Mouse (Mus musculus) ZHBTc4 (cell line): ENCODE data around the gene Cyth3.

ENCODE experiments used
- DNase-seq: peaks from one replicate; pipeline ENCODE4 v3.0.0-alpha.2; 2011; ENCODE audit warnings: low read depth, low spot score

Gene Cyth3

DNA sequence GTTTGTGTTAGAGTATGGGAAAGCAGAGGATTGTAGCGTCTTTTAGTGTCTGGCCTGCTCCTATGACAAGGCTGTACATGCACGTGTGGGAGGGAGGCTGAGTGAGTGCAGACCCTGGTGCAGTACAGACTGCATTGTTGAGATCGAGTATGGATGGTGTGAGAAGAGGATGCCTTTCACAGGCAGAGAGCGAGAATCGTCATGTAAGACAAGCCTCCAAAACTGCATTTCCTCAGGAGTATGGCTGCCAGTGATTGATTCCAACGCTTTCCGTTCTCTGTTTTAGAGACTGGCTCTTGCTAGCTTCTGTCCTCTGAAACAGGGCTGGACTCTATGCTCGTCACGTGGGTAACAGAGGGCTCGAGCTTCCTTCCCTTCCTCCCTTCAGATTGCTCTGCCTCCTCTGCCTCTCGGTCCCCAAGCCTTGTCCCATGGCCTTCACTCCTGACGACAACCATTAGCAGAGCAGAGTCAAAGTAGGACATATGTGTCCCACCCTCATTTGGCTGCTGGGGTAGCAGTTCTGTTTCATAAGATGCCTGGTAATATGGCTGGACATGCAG, 12.4 kb downstream of the Cyth3 start:
- no peak for DNase-seq

DNA sequence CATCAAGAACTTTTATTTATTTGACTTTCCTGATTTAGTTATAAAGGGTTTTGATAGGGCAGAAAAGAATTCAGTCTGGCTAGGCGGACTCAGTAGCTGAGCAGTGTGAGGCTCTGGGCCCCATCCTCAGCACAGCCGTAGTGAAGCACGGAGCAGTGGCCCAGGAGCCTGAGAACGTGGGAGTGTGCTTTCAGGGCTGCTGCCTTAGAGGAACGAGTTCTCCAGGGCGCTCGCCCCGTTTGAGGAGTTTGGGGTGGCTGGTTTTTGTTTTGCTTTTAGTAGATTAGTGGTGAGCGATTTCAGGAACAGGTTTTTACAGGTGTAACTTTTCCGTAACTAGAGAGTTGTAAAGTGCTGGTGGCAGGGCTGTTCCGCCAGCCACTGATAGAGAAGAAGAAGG, 13.1 kb downstream of the Cyth3 start:
- no peak for DNase-seq

DNA sequence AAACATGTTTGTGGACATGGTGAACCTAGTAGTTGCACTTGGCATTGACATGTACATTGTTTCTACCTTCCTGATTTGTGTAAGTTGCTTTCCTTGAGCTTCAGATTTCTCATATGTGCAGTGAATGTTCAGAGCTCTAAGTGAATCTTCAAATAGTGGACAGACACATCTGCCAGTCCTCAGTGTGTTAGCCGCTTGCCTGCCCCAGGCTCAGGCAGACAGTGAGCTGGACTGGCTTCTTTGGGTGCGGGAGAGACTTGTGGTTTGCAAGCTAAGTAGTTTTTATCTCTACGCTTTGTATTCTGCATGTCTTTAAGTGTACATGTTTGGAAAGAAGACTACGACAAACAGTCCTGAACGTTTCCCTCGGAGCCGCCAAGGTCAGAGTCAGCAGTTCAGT, 13.9 kb downstream of the Cyth3 start:
- no peak for DNase-seq

DNA sequence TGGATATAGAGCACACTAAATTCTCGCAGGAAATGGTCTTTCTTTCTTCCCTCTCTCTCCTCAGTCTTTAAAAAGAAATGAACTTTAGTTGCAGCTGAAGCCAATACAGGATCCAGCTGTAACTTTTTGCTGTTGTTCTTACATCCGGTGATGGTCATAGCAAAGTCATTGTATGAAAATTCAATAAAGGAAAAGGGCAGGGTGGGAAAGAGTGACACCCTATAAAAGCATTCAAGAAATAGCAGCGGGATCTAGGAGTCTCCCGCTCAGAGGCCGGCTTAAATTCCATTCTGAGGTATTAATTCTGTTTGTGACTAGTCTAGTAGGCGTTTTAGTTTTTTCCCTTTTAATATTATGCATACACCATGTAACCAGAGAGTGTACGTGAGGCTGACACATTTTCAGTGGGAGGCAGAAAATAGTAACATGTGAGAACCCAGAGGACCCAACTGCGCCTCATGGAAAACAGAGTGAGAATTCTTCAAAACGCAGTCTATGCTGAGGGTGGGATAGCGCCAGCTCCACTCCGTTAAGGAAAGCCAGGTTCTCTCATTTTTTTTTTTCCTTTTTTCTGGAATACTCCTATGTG, 15.7 kb downstream of the Cyth3 start:
- no peak for DNase-seq

DNA sequence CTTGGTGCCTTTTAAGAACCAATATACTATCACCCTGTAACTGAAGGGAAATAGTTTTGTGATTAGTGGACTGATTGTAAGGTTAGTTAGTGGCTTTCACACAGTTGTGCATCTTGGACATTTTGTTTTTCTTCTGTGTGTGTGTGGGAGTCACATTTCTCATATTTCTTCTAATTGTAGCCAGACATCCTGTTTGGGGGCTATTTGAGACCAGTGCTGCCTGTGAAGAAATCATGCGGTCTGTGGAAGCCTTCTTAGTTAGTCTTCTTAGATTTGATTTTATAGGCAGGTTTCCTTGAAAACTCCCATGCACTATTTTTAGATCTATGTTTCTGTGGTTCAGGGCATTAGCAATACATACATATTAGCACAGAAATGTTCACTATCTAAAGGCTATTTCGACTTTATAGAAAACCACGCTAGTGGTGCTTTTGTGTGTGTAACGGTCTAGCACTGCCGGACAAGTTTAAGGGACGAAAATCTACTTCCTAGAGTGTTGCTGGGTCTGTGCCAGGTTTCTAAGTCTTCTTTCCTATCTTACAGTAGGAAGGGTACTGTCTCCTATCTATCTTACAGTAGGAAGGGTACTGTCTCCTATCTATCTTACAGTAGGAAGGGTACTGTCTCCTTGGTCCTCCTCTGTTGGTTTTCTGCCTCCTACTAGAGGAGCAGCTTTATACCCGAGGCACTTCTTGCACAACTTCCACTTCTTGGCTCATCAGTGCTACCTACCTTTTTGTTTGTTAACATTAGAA, 16.4 kb downstream of the Cyth3 start:
- no peak for DNase-seq

DNA sequence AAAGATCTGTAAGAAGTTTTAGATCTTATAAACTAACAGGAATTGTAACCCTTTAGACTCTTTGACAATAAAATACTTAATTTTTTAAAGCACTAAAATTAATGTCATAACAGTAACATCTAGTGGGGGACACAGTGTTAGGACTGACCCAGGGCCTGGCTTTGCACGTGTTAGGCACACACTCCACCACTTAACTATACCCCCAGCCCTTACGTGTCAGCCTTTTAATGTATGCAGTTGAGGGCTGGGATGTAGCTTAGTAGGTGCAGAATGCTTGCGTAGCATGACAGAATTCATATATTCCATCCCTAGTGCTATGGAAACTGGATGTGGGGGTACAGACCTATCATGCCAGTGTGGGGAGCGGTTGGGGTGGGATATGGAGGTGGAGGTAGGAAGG, 17.1 kb downstream of the Cyth3 start:
- DNase-seq = no peak

DNA sequence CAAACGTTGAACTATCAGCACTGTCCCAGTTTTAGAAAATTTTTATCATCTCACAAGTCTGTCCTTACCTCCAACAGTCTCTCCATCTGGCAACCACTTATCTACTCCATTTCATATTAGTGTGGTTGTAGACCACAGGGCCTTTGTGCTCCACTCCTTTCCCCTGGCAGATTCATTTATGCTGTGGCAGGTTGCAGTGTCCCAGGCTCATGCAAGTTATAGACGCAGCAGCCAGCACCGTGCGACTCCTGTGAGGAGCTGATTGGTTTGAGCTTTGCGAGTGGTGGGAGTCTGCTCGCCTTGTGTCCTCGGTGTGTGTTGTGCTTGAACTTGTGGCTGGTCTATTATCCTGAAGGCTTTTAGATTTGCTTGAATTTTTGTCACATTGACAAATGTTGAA, 17.6 kb downstream of the Cyth3 start:
- DNase-seq = no peak

DNA sequence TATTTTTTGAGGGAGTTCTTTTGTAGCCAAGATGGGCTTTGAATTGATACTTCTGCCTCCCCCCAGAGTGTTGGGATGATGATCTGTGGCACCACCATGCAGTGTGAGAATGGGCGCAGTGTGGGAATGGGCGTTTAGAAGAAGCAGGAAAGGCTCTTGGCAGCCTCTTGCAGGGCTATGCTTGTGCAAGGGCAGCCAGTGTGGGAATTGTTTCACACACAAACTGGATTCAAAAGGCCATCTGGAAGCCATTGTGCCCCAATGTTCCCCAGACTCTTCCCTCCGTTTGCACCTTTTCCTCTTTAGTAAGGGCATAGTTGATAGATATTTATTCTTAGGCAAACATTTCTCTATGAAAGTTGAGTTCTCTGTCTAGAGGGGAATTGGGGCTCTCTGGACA, 19.3 kb downstream of the Cyth3 start:
- DNase-seq = no peak

DNA sequence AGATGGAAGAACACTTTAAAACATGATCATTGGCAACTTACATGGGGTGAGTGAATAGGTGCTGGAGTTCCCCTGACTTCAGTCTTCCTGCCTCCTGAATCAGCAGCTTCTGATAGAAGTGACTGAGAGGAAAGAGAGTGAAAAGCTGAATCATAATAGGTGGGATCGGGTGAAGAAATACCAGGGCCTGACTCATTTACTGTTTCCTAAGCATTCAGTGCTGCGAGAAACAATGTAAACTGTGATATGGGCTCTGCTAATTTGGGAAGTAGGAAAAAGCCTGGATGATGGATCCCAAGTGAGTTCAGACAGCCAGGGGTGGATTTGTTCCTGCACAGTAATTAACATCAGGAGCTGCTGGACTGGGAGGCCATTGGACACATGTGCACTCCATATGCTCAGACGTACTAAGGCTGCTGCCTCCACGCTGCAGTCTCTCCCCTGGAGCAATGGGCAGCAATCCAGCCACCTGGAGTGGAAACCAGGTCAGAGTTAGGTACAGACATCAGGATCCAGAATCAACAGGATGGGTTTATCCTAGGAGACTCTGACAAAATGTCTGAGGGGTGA, 20.1 kb downstream of the Cyth3 start:
- DNase-seq = no peak

DNA sequence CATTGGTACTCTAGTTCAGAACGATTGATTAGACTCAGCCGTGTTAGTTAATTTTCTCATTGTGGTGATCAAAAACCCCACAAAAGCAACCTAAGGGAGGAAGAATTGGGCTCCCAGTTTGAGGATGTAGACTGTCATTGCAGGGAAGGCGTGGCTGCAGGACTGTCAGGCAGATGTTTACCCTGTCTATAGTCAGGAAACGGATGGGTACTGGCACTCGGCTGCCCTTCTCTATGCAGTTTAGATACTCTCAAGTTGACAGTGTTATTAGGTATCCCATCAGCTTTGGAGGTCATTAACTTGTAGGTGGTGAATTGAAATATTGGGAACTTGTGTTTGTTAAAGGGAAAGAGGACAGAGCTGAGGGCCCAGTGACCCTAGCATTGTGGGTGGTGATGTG, 23.7 kb downstream of the Cyth3 start:
- no peak for DNase-seq

DNA sequence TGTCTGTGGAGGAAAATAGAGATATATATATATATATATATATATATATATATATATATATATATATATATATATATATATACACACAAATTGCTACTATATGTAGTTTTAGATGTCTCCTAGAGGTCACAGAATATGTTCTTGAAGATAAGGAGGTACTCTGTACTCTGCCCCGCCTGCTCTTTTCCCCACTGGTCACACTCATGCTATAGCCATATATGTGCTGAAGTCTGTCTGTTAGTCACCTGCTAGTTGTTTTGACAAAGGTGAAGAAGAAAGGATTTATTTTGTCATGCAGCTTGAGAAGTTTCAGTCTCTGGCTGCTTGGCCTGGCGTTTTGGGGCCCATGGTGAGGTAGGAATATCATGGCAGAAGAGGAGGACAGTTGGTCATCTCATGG, 25.2 kb downstream of the Cyth3 start:
- DNase-seq = no peak

DNA sequence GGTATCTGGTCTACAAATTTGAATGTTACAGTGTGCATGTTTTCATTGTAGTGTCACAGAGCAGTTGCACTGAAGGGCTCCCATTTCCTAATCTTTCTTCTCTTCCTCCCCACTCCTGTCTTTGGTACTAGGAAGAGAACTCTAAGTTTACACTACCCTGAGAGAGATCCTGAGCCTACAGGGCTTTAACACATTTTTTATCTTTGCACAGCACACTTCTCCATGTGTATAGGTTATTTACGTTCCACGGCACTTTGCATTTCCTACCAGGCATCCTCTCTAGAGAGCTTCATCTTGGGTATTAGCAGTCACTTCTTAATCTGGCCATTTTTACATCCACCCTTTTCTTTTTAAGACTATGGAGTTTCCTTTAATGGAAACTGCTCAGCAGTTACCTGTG, 25.8 kb downstream of the Cyth3 start:
- DNase-seq = no peak

DNA sequence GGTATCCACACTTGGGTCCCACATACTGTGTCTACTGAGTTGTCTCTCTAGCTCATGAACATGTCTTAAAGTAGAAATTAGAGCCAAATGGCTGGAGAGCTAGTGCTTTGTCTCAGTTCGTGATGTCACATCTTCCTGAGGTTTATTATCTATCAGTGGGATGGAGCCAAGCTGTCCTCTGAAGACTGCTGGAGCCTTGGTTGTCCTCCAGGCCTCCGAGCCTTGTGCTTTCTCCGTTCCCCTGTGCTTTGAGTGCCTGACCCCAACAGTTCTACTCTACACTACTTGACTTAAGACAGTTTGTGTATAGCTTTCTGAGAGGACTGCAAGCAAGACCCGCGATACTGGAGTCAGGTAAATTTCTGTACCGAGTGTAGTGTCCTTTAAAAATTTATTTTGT, 26.9 kb downstream of the Cyth3 start:
- no peak for DNase-seq

DNA sequence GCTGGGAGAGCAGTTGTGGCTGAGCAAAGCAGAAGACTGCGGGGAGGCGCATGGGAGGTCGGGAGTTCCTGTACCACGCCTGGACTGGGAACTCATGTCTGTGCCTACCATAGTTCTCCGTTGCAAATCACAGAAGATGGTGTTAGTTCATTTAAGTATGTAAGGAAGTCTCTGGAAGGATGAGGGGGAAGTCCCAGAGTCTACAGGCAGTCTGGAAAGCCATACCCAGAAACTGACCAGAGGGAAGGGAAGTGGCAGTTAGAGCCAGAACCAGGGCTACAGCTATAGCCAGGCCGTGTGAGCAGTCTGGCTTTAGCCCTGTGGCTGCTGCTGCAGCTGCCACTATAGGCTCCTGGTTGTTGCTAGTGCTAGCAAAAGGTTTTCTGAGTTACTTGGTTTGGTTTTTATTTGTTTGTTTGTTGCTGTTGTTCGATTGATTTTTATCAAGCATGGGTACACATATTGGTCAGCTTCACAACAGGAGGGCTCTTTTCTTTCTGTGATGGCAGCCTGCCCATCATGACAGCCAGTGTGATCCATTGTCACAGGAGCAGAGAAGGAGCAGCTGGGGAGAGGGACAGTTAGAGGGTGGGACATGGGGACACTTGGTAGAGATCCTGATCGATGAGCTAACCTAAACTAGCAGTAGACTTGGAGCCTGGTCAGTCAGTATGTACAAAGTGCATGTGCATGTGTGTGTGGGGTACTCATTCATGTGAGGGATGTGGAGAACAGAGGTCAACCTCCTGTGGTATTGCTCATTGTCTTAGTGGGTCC, 29.8 kb downstream of the Cyth3 start:
- DNase-seq = no peak

DNA sequence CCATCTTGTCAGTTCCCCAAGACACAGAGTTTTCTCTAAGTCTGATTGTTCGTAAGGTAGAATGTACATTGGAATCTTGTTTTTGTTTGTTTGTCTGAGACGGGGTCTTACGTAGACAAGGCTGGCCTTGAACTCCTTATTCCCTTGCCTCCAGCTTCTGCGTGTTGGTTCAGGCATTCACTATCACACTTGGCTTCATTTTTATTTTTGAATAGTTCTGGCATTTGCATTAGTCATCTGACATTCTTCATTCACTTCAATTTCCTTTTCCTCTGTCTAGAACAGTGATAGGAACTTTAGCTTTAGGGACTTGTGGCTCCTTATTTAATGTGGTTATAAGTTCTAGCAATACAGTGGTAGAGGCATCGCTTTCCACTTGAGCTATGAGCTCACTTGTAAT, 31.2 kb downstream of the Cyth3 start:
- DNase-seq = no peak

DNA sequence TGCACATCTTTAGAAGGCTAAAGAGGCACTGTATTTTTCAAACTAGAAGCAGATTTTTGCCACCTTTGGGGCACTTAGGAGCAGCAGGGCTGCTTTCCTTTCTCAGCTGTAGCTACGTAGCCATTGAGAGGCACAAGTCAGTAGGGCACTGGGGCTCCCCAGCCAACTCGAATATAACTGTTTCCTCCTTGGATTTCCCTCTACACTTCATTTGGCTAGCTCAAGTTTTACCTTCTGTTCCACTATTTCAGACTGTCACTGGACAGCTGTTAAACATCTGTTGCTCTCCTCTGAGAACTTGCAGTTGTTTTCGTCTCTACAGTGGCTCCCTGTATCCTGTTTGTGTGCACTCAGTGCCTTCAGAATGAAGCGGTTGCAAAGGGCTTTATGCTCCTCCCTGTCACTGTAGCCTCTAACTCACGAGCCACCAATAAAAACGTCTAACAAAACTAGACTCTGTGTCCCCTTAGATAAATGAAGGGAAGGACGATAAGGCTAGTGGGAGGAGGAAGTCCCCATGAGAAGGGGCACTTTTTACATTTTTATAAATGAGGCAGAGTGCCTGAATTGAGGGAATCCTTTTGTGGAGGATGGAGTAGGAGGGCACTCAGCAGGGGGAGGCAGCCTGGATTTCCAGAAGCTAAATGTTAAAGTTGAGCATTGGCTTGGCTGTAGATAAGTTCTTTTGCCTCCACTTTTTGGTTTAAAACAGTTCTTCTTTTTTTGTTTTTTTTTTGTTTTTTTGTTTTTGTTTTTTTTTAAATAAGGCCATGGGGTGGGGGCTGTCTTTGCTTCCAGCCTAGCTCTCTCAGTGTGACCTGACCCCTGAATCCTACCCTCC, 32.6 kb downstream of the Cyth3 start:
- no peak for DNase-seq

DNA sequence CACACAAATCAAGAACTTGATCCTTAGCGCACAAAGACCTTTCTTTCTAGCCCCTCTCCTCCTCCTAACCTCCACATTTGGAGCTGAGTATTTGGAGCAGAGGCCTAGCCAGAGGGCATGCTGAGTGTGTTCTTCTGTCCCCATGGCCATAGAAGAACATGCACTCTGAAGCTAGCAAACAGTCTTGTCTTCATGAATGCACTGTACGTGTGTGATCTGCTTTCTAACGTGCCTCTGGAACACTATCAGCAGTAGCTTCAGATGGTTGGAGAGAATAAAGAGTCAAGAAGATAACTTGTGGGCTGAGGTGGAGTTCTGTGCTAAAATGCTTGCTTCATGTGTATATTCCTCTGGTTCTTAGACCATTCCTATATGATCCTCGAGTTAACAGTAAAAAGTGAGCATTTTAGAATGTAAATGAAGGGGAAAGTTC, 33.3 kb downstream of the Cyth3 start:
- DNase-seq = no peak

DNA sequence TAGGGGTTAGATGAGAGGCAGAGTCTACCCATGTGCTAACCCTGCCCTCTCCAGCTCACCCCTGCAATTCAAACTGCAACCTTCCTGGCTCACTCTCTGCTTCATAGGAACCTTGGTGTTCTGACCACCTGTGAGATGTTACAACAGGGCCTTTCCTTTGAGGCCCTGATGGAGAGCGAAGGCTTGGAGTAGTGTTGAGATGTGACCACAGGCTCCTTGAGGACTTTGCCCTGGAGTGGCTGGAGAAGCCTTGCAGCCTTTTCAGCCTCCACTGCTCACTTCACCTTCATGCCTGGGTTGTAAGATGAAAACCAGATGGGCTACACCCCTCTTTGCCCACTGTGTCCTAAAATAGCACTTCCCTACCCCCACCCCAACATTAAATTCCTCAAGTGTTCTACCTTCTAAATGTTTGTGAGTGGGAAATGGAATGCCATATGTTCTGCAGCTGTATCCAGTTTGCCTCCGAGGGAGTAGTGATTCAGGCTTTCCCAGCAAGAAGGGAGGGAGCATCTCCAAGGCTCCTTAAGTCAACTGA, 34.5 kb downstream of the Cyth3 start:
- no peak for DNase-seq

DNA sequence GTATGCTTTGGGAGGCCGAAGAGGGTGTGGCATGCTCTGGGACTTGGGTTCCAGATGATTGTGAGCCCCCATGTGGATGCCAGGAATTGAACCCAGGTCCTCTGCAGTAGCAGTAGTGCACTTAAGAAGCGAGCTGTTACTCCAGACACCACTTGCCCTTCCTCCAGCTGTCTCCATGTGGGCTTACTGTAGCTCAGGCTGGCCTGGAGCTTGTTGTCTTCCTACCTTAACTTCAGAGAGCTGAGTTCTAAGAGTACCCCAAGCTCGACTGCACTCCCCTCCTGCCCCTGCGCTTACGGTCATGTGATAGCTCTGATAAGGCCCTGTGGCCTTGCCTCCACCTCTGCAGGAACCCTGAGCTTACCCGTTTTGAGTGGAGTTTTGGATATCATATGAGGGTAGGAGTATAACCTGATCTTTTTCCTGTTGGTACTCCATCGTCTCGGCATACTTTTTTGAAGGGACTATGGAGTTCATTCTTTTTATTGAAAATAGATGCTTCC, 36.8 kb downstream of the Cyth3 start:
- DNase-seq = no peak

DNA sequence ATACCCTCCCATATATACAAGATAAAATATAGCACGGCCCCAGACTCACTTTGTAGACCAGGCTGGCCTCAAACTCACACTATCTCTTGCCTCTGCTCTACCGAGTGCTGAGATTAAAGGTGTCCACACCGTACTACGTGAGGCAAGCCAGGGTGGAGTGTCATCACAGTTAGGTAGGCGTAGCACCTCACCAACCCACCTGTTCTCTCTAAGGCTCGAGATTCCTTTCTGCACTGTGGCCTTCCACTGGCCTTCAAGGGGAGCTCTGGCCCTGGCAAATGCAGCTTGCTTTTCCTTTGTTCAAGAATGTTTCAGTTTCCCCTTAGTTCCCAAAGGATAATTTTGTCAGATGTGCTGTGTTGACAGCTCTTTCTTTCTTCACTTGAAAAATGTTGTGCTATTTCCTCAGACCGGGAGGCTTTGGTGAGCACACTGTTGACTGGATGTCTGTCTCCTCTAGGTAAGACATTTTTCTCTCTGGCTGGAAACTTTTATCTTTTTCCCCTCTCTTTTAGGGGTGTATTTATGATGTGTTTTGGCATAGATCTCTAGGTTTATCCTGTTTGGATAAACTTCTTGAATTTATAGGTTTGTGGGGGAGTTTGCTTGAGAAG, 40.9 kb downstream of the Cyth3 start:
- no peak for DNase-seq
